Mouse (Mus musculus): ENCODE measurements around the gene B3gntl1.

Gene B3gntl1

GRCm38 (mm10) chr11:121641501-121642145, 31.3 kb downstream of the B3gntl1 start:
- DNase-seq, result no peak

GRCm38 (mm10) chr11:121636646-121637045, 36.3 kb downstream of the B3gntl1 start:
- no peak for DNase-seq

- DNase-seq, result no peak
These were observed 41.5 kb downstream of the B3gntl1 start for GRCm38 (mm10) chr11:121631410-121631809.

GRCm38 (mm10) chr11:121630406-121630805, 42.5 kb downstream of the B3gntl1 start:
- no peak for DNase-seq

- DNase-seq, result no peak
These were observed 43.4 kb downstream of the B3gntl1 start for GRCm38 (mm10) chr11:121629529-121629928.

GRCm38 (mm10) chr11:121627521-121627920, 45.4 kb downstream of the B3gntl1 start:
- no peak for DNase-seq

- no peak for DNase-seq
These were observed 47.9 kb downstream of the B3gntl1 start for GRCm38 (mm10) chr11:121625007-121625406.

DNA sequence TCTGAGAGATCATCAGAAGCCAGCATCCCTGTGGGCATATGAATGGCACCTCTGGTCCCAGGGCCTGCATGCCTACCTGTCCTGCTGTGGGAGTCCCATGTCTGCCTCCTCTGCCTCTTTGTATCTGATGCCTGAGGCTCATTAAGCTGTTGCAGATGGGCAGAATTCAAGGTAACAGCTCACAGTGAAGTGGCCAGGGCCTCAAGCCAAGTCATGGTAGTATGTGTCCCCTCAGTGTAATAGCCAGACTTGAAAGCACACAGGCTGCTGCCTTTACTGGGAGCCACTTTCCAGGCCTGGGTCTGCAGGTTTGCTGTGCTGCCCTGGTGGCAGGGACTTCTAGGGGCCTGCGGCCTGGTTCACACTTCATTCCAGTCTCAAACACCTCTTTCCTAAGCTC, 55.6 kb downstream of the B3gntl1 start:
- DNase-seq, result no peak

DNA sequence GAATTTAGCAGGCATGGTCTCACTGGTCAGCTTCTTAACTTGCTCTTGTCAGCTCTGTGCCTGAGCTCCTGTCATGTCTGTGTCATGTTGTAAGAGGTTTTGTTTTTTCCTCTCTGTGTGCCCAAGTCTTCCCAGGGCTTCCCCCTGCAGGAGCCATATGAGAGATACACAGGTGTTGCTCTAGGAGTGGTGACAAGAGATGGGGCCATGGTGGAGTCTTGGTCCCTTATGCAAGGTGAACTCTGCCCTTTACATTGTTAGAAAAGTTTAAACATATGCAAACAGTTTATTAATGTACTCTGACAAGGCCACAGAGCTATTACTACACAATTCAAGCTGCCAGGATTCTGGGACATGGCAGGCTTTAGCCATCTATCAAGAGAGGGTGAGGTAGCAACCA, 56.5 kb downstream of the B3gntl1 start:
- no peak for DNase-seq

DNA sequence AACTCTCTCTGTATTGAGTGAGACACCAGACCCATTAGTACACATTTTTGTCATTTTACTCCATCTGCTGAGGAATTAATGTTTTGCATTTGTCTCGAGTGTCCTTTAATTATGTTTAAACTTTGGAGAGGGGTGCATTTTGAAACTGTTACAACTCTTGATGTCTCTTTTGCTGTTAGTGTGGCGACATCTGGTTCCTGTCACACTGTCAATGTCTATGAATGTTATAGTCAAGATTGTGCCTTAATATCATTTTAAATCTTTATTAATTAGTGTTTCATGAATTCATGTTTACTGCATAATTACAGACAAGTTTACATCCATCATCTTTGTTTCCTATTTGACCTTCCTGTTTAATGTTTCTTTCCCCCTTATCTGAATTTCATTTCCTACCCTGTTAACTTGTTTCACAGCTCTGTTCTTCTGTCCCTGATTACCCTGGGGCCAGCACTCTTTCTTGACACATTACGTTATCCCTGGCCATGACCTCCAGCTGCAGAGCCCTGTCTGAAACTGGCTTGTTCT, 56.9 kb downstream of the B3gntl1 start:
- no peak for DNase-seq

DNA sequence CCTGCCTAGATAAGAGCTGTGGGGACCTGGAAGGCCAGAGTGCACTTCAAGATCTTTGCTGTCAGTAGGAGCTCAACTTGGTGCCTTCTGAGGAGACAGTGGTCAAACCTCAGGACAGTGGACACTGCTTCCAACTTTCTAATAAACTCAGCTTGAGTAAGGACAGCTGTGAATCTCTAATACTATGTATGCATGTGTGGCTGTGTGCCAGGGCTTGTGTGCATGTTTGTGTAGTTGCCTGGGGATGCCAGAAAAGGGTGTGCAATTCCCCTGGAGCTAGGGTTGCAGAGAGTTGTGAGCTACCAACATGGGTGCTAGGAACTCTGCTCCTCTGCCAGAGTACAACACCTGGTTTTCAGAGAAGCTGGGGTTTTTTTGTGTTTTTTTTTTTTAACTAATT, 62.0 kb downstream of the B3gntl1 start:
- no peak for DNase-seq

- DNase-seq, result no peak
These were observed 67.3 kb downstream of the B3gntl1 start for GRCm38 (mm10) chr11:121605604-121606003.

- DNase-seq, result no peak
These were observed 71.5 kb downstream of the B3gntl1 start for GRCm38 (mm10) chr11:121601422-121601821.

DNA sequence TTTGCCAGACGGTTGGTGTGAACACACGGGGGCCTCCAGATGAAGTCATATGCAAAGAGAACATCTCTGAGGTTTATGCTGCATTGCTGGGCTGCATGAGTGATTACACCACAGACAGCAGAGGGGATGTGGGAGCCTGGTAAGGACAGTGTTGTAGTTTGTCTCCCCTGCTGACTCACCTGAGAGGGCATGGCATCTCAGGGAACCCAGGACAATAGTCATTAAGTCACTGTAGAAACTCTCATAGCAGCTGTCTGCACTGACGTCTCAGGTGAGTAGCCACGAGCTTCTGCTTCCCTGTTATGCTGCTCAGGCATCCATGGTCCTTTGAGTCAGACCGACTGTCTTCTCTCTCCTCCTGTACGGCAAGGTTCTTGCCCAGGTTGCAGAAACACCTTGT, 75.7 kb downstream of the B3gntl1 start:
- DNase-seq, result no peak

GRCm38 (mm10) chr11:121581856-121582255, 91.1 kb downstream of the B3gntl1 start:
- DNase-seq, result no peak

Data from kidney, adult 18-20 months (tissue).